Mouse (Mus musculus) heart, adult 2 months (tissue): ENCODE measurements at regions not wholly inside any gene's neighbourhood (a gene's known extent, or its start where the extent isn't known, plus 50 kb on each side); places are given as distances from the start of the nearest gene placed in this dataset.

ENCODE experiments used
- CTCF ChIP-seq: fragments of 200-600 bp; IDR thresholded peaks from 2 replicates; pipeline ENCODE4 v1.8.1; 2022; ENCODE audit warnings: antibody characterized with exemption, mild to moderate bottlenecking, moderate library complexity
- EP300 ChIP-seq: fragments of 200-500 bp; IDR thresholded peaks from 2 replicates; pipeline ENCODE4 v1.6.1; 2011; ENCODE audit warnings: low read depth, low read length, control low read depth; ENCODE audit not compliant: insufficient read depth
- POLR2A ChIP-seq: fragments of 200-500 bp; IDR thresholded peaks from 2 replicates; pipeline ENCODE4 v1.6.1; 2011; ENCODE audit warnings: mild to moderate bottlenecking, low read depth, low read length, control low read depth; ENCODE audit not compliant: insufficient read depth

GRCm38 (mm10) chr13:99124141-99124540 is 60.5 kb upstream of the Zfp366 start:
- TF ChIP-seq EP300 (no peak), CTCF (no peak), POLR2A (no peak)
